Mouse (Mus musculus): ENCODE measurements around the gene Rtkn2.

Rtkn2 gene

DNA sequence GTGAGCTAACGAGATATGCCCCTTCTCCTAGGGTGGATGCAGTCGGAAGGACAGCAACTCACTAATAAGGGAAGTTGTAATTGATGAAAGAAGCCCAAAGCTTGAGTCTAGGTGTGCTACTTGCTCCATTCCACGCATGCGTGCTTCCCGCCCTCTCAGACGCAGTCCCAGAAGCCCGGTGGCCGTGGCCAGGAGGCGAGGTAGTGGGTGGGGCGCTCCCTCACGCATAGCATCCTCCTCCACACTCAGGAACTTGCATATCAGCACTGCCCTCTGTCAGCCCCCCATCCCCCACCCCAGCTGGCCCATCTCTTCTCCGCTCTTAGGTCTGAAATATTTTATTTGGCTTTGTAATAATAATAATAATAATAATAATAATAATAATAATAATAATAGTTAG lies 16.0 kb downstream of the Rtkn2 start:
- whole genome bisulfite sequencing, result 59% methylated on average over 12 of the region's 12 CpGs

DNA sequence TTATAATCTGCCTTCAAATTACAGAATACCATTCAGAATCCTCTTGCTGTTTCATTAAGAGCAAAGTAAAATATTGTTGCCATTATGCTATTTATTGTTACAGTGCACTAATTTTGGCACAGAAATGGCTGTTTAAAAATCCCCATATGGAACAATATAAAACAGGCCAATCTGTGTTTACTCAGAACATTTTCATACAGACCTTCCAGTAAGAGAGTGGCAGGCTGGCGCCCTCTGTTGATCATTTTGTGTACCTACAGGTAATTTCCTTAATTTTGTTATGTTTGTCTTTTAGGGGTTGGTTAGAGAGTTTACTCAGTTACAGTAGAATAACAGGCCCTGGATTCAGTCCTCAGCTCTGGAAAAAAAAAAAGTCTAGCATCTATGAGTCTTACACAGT lies 16.8 kb downstream of the Rtkn2 start:
- WGBS, result 5% methylated on average over 1 of the region's 1 CpGs

DNA sequence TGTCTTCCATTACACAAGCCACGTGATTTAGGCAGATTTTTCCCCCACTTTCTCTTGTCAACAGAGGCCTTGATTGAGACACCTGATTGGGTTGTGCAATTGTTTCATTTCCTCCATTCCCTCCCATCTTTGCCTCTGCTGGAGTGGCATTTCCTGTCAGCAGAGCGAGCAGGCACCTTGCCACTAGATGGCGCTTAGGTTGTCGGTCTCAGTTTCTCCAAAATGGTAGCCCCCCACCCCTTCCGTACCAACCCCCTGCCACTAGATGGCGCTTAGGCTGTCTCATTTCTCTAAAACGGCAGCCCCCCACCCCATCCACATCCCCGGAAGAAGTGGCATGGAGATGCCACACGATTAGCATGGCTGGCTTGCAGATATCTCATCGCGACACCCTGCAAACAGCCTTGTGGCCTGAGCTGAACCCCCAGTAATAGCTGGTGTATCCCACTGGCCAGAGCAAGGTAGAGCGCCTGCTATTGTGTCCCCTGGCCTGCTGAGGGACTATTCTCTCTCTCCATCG lies 18.8 kb downstream of the Rtkn2 start:
- 29% methylated on average over 13 of the region's 13 CpGs for WGBS

DNA sequence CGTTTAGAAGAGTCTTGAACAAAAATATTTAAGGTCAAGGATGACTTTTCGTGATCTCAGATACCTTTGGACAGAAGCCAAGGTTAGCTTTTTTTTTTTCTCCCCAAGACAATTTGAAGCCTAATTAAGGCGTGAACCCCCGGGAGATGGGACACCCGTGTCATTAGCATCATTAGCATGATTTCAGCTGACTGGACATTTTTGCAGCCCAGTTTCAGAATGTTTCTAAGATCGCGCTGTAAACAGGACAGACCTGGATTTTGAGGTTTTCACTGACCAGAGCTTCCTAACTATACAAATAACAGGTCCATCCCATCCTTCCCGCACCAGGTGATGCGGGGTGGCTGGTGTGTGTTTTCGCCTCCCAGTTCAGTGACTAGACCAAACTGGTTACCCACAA lies 19.8 kb downstream of the Rtkn2 start:
- 76% methylated on average over 10 of the region's 10 CpGs for WGBS

DNA sequence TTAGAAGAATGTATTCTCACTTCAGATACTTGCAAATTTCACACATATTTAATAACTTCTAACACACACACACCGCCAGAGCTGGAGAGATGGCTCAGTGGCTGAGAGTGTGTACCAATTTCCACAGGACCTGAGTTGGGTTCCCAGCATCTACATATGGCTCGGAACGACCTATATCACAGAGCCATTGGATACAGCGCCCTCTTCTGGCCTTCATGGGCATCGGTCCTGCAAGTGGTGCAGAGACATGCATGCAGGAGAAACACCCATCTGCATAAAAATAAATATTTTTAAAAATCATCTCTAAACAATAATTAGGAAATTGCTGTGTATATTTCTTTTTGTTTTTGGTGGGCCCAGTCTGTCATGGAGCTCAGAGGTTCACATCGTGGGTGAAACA lies 22.1 kb downstream of the Rtkn2 start:
- 92% methylated on average over 6 of the region's 6 CpGs for WGBS

DNA sequence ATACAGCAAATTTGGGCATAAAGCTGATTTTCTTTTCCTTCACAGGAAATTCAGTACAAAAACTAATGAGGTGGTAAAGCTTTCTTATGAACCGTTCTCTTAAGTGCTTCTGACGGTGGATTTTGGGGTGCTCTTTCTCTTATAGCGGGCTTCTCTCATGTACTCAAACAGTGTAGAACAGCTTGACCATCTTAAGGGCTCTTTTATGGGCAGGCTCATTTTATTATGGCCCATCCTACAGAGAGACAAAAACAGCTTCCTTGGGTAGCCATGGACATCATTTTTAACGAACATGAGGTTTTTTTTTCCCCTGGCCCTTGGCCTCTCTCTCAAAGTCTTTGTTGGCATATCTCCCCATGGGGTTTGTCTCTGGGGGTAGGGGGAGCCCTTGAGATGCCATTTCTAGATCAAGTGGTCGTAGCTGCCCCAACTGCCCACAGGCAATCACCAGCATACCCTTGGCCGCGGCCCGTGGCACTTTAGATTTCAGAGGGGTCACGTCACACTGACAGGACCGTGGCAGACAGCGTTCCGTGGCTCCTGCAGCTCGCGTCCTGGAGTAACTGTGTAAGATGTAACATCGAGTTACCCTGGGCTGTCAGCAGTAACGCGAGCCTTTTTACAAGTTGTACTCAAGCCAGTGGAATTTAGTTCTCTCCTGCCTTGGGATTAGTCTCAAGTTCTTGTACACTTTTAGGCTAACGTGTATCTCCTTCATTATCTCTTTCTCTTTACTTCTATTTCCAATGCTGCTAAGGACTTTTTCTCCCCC lies 24.5 kb downstream of the Rtkn2 start:
- WGBS, result 92% methylated on average over 18 of the region's 18 CpGs

DNA sequence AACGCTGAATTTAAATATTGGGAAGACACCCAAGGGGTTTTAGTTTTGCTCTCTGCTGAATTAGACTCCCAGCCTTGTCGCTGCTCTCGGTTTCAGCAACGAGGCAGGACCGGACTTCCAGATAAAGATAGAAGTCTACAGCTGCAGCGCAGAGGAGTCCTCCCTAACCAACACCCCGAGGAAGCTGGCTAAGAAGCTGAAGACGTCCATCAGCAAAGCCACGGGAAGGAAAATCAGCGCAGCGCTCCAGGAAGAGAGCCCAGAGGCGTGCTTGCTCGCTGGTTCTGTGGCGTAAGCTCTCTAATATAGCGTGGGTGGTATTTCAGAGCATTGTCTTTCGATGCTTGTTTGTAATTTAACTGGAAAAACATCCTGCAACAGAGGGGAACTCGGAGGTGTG lies 26.0 kb downstream of the Rtkn2 start:
- 57% methylated on average over 17 of the region's 17 CpGs for WGBS

DNA sequence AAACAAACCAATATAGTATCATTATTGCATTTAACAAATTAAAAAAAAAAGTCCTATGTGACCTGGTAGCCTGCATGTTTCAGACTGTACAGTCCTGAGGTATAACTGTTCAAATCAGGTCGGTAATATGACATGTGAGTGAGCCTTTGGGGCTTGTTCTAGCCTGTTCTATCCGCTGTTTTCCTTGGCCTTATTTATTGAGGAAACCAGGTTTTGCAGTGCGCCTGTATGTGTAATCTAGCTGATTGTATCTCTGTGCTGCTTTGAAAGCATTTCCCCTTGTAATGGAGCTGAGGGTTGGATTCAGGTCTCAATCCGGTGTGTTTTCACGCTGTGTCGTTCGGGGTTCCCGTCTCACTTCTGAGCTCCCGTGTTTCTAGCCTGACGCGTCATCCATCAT lies 27.1 kb downstream of the Rtkn2 start:
- WGBS, result 92% methylated on average over 11 of the region's 11 CpGs

DNA sequence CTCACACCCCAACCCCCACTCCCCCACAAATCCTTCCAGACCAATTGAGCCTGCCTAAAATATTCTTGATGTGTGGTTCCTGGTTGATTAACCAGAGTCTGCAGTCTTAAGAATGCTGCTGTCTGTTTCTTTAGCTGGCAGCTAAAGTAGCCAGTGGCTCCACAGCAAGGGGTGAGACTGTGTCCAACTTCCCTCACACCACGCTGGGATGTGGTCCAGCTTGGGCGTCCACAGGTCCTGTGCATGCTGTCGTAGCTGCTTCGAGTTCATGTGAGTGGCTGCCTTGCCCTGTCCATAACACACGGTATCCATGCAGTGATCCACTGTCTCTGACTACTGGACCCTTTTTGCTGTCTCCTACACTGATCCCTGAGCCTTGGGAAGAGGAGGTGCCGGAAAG lies 27.7 kb downstream of the Rtkn2 start:
- WGBS, result 85% methylated on average over 6 of the region's 6 CpGs

DNA sequence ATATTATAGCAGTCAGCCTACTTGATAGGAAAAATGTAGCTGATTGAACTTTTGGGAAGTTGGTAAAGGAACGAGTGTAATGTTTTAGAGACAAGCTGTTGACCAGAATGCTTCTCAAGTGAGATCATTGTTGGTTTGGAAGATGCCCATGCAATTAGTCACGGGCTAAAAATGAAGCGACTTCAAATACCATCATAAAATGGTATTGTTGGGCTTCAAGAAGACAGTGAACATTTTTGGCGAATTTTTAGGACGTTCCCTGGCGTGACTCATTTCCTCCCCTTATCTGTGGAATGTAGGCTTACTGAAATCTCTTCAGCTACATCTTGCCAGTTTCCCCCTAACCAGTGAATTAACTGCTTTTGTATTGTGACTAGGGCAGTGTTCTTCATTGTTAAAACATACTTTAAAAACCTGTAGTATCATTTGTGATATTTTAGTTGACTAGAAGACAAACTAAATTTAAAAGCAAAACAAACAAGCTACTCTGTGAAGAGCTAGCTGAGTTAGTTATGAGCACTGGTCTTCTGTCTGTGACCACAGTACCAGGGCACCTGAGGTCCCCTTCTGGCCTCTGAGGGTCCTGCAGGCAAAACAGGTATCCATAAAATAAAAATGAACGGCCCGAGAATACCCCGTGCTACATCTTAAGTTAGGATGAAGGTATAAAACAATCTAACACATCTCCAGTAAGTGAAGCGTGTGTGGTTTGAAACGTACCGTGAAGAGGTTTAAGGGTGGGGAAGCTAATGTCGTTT lies 29.0 kb downstream of the Rtkn2 start:
- WGBS, result 64% methylated on average over 13 of the region's 13 CpGs

DNA sequence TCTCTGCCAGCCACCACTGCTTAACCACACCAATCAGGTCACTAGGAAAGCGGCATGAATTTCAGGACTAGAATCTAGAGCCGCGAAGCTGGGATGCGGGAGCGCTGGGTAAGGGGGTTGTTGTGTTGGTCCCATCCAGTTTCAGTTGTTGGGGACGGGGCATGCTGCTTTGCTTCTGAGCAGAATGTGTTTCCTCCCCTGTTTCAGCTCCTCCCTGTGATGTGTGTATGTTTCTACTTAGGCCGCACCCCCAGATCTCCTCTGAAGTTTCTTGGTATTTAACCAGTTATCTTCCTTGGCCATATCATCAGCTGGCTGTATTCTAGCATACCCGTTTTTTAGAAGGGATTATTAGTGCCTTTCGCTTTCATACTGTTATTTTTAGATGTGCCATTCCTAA lies 29.9 kb downstream of the Rtkn2 start:
- 91% methylated on average over 9 of the region's 9 CpGs for WGBS

DNA sequence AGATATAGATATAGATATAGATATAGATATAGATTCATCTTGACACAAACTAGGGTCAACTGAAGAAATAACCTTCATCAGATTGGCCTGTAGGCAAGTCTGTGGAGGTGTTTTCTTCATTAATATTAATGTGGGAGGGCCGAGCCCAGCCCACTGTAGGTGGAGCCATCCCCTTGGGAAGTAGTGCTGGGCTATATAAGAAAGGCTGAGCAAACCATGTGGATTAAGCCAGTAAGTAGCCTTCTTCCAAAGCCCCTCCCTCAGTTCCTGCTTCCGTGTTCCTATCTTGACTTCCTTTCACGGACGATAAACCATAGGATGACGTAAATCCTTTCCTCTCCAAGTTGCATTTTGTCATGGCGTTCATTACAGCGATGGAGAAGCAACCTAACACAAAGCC lies 30.5 kb downstream of the Rtkn2 start:
- WGBS, result 98% methylated on average over 7 of the region's 7 CpGs

DNA sequence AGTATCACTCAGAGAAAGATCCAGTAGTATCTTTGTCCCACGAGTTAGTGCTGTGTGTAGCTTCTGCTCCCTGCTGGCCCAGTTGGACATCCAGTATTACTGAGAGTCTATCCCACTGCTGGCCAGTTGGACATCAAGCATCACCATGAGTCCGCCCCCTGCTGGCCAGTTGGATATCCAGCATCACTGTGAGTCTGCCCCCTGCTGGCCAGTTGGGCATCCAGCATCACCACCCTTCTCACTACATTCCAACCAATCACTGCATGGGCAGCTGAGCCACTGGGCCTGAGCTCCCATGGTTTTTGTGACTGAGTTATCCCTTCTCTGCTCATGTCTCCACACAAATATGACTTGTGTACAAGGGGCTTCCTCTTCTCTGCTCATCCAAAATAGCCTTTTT lies 33.8 kb downstream of the Rtkn2 start:
- WGBS, result 88% methylated on average over 2 of the region's 2 CpGs

DNA sequence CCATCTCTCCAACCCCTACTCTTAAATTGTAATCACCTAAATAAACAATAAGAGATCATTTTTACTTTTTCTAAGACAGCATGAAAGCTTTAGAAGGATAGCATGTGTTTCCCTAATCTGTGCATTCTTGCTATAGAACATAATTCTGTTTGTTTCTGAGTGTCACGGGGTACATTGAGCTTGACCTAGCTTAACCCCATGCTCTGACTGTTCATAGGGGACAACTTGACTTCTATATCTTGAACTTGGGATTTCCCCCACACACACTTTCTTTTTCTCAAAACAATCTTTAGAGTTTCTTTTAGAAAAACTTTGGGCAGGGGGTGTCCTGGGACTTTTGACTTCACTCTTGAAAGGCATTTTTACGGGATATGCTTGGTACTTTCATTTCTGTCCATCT lies 41.4 kb downstream of the Rtkn2 start:
- 96% methylated on average over 2 of the region's 2 CpGs for WGBS

DNA sequence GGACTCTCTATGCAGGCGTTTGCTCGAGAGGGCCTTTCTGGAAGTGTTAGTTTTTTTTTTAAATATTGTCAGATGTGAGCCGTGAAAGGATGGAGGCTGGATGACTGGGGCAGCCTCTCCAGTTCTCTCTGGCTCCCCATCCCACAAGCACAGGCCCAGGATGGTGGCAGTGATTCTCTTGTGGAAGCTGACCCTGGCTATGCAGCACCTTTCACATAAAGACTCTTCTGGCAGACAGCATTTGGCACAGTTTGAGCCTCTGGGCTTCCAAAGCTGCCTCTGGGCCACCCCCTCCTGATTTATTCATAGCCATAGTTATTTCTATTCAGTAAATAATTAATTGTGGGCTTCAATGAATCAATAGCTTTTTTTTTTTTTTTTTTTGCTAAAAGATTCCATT lies 46.3 kb downstream of the Rtkn2 start:
- WGBS, result 70% methylated on average over 3 of the region's 3 CpGs

DNA sequence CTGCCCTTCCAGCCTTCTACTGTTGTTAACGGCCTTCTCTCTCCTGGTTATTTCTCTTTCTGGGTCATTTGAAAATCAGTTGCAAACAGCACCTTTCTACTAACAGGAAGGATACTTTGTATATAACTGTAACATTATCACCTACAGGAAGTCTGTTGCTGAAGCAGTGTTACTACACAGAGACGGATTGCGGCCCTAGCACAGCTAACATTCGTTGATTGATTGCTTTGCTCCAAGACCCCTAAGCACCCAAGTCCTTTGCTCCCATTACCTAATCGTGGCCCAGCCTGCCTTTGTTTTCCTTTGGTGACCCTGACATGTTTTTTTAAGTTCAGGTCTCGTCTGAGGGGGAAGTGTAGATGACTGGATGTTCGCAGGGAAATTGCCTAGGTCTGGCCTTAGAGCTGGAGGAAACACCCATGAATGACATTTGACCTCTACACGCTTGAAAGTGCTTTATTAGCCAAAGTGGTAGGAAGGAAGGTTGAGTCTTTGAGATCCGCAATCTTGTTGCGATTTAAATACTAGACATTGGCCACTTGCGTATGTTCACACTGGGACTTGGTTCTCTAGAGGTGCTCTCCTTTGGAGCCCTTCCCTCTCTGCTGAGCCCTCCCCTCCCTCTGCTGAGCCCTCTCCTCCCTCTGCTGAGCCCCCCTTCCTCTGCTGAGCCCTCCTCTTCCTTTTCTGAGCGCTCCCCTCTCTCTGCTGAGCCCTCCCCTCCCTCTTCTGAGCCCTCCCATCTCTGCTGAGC lies 49.1 kb downstream of the Rtkn2 start:
- WGBS, result 90% methylated on average over 12 of the region's 12 CpGs

DNA sequence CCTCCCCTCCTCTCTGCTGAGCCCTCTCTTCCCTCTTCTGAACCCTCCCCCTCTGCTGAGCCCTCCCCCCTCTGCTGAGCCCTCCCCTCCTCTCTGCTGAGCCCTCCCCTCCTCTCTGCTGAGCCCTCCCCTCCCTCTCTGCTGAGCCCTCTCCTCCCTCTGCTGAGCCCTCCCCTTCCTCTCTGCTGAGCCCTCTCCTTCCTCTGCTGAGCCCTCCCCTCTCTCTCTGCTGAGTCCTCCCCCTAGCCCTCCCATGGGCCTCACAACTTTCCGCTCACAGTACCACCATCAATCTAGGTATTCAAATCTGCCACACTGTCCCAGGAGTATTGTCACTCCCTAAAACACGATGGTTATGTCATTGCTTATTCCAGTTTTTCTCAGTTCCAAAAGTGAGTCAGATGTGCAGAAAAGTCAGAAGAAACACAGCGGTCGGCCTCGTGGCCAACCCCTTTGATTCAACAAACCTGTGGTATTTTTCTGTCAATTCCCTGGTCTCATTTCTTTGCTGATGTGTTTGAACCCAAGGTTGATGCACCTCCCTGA lies 49.8 kb downstream of the Rtkn2 start:
- WGBS, result 91% methylated on average over 5 of the region's 5 CpGs

DNA sequence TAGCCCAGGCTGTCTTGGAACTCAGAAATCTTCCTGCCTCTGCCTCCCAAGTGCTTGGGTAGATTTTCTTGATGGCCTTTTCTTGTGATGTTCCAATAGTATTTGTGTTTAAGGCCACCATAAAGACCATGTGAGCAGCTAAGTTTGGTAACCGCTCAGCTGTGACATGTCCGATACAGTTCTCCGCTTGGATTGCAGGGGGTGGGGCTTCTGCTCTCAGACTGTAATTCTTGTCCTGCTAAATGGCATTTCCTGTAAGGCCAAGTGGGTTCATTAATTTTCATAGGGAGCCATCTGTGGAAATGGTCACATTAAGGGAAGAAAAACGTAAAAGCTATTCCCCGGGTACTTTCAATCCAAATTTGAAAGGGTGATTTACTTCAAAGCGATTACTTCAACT lies 50.7 kb downstream of the Rtkn2 start:
- WGBS, result 86% methylated on average over 6 of the region's 6 CpGs

DNA sequence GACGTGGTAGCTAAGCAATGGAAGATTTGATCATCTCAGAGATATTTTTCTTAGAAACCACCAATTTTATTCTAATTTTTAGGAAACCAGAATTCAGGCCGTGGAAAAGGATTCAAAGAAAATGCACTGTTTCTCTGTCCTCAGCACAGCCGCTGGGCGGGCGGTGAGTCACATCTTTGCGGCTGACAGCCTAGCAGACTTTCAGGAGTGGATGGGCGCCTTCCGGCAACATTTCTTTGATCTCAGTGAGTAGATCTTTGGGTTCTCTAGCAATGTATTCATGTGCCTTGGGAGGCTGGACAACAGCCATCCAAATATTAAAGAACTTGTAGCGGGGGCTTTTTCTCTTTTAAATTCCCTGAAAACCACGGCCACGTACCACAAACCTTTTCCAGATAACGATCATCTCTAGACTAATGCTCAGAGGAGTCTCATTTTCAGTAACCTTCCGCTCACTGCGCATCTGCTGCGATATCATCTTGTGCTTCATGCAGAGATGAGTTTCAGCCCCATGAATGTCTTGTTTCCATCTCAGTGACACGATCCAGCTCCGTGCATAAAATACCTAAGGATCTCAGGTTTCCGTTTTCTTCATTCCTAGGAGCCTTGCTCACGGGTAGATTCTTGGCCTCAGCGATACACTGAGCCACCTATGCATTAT lies 56.5 kb downstream of the Rtkn2 start:
- 87% methylated on average over 20 of the region's 20 CpGs for WGBS

DNA sequence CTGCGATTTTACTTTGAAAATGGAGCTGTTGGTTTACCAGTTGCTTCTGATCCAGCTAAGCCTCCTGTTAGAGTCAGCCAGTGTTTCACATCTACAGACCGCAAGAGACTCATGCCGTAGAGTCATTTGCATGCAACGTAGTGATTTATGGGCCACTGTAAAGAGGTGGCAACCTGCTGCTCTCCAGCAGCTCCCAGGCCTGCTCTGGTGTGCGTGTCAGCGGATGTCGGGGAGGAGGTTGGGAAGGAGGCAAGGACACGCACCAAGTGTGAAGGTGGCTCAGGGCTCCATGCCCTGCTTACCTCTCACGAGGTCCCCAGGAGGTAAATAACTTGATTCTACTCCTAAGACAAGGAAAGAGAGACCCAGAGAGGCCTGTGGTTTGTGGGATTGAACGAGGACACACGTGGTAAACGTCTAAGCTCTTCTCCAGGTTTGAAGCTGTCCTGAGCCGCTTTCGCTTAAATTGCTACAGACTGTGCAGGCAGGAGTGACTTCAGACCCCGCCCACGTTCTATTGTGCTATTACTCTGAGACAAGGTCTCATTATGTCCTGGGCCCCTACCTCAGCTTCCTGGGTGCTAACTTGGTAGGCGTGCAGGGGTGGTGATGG lies 57.1 kb downstream of the Rtkn2 start:
- 96% methylated on average over 17 of the region's 17 CpGs for WGBS

DNA sequence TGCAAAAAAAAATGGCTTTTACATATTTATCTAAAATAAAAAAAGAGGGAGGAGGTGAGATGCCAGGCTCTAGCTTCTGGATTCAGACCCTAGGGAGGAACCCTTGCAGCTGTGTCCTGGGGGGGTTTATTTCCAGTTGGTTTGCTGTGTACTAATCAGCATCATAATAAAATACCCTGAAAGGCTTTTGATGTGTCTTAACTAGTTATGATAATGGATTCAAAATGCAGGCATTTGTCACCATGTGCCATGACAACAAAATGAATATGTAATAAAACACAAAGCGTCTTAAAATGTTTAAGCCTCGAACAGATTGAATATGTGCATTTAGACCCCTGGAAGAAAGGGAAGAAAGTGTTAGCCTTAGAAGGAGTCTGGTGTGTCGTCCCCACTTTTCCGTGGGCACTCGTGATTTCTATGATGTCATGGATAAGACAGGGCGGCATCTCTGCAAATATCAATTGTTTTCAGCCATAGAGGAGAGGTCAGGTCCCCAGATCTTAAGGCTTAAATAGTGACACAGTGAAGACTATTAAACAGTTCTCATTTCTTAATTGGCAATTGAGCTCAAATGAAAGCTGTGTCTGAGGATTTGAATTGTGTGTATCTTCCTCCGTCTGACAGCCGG lies 59.7 kb downstream of the Rtkn2 start:
- 49% methylated on average over 8 of the region's 8 CpGs for WGBS
